Mouse (Mus musculus) adrenal gland, adult 18-20 months (tissue): ENCODE results near the gene Aco1. TPM values are rescaled to one million over a fixed set of nuclear protein-coding genes. Genes with fewer than 3 reads are reported as not detected.
A peak's percentile ranks its signal among the peaks of the same experiment; 100 is the strongest.

Source experiments
- DNase-seq, 2 experiments: peaks; one replicate each; pipeline ENCODE4 v3.0.0; 2021 to 2022; ENCODE audit warnings: low spot score in 2 of 2
- total RNA-seq, 2 experiments: library from RNA; stranded (reverse); gene quantifications; 1 replicate in 1 of 2; 2 replicates in 1 of 2; pipeline ENCODE4 v1.2.3; 2021

Gene Aco1
- total RNA-seq, 2 experiments from 2014 or later = 108 to 132 TPM

- no peak for DNase-seq
Observed at GRCm38 (mm10) chr4:40156582-40157499, 14.0 kb downstream of the Aco1 start.

GRCm38 (mm10) chr4:40157500-40158223 is 14.8 kb downstream of the Aco1 start:
- DNase-seq = no peak

DNA sequence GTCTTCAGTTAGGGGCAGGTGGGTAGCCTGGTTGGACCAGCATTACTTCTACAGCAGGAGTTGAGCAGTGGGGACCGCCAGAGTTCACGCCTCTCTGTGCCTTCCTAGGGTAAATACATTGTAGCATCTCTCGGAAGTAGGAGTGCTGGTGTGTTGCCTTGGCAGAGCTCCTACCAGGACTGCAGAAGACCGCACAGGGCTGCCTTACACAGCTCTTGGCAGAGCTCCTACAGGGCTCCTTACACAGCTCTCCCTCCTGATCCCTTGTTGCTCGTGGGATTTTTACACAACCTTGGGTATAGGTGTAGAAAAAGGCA is 15.3 kb downstream of the Aco1 start:
- DNase-seq = no peak

GRCm38 (mm10) chr4:40160591-40161434 is 17.9 kb downstream of the Aco1 start:
- no peak for DNase-seq

DNA sequence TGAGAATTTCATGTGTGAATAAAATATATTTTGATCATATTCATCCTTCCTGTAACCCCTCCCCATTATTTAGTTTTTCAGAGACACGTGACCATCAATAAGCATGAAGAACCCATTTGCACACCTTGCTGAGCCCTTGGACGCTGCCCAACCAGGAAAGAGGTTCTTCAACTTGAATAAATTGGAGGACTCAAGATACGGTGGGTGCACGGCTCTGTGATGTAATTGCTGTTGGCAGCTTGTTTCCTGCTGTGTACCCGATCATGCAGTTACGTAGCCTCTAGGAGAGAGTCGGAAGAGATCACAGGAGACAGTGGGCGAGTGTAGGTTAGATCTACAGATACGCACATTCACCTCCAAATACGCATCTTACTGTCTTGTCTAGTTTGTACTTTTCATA is 20.8 kb downstream of the Aco1 start:
- no peak for DNase-seq

- DNase-seq = no peak
Observed at GRCm38 (mm10) chr4:40171477-40171876, 28.6 kb downstream of the Aco1 start.

GRCm38 (mm10) chr4:40172336-40172735 is 29.5 kb downstream of the Aco1 start:
- no peak for DNase-seq

DNA sequence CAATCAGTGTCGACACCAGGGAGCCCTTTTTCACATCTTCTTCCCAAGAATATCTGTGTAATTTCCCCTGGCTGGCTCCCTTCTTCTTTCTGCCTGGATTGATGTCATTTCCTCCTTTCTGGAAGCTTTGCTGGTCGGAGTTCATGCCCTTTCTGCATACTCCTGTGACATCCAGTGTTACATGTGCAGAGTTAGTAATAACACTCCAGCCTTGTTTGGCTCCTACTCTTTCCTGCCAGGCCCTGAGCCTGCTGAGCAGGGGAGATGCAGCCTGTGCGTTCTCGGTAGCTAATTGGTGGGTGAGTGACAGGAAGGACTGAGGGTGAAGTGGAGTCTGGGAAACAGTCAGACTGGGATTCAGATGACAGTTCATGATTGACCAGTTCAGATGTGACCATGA is 31.4 kb downstream of the Aco1 start:
- DNase-seq = no peak

GRCm38 (mm10) chr4:40178584-40178983 is 35.7 kb downstream of the Aco1 start:
- DNase-seq = no peak

- DNase-seq = no peak
Observed at GRCm38 (mm10) chr4:40180046-40180445, 37.2 kb downstream of the Aco1 start.

DNA sequence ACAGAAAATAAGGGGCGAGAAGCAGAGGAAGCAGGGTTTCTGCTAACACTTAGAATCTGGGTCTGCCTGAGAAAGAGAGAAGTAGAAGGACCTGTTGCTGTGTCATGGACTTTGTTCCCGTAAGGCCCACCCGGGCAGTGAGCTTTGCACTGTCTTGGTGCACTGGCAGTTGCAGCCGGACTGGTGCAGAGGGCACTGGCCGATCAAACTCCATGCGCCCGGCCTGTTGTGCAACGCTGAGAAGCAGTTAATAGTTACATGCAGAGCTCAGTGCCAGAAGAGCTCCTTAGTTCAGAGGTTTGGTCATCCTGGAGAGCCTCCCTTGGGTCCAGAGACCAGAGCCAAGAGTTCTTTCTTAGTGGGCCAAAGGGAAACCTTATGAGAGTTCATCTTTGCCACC is 38.8 kb downstream of the Aco1 start:
- no peak for DNase-seq

GRCm38 (mm10) chr4:40182651-40183320 is 39.9 kb downstream of the Aco1 start:
- DNase-seq = peak; percentile 68 to 73

DNA sequence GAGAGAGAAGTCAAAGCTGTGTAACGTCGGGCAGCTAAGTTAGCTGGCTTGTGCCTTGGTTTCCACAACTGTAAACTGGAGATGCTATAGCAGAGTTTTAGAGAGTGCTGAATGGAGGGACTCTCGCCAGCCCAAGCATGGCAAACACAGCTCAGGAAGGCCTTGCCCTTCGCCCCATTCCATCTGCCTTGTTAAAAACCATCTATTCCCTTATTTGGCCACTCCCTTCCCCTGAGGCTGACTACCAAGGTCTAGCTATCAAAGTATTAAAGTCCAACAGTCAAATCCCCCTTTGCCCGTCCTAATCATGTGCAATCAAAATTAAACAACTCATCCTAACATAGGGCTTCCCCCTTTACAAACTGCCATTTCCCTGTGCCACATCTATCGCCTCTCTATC is 40.9 kb downstream of the Aco1 start:
- no peak for DNase-seq

- DNase-seq = no peak
Observed at GRCm38 (mm10) chr4:40184470-40184869, 41.6 kb downstream of the Aco1 start.

- no peak for DNase-seq
Observed at GRCm38 (mm10) chr4:40187956-40188355, 45.1 kb downstream of the Aco1 start.

- no peak for DNase-seq
Observed at GRCm38 (mm10) chr4:40192246-40192645, 49.4 kb downstream of the Aco1 start.

DNA sequence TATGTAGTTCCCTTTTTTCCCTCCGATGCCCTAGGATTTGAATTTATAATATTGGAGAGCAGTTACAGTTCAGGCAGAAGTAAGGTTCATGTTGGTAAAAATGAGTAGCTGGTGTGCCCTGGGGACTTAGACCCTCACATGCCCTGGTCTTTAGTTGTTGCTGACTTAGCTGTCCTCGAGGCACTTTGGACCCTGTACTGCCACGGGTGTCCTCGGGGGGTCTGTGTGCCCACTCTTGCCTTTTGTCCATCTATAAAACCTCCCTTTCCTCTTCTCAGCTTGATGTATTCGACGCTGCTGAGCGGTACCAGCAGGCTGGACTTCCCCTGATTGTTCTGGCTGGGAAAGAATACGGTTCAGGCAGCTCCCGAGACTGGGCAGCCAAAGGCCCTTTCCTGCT is 50.6 kb downstream of the Aco1 start:
- DNase-seq = no peak

DNA sequence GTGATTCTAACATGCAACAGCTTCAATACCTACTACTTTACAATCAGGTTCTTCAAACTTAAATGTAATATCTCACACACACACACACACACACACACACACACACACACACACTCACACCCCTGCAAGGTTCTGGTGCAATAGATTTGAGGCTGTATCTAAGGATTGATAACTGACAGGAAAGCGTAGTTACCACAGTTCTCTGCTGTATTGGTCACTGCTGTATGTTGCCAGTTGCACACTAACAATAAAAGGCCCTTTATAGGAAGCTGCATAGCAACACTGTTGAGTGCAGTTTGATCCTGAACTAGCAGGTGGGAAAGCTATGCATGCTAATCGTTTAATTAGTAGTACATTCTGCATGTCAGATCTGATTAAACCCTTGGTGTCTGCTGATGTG is 52.5 kb downstream of the Aco1 start:
- DNase-seq = no peak

- DNase-seq = no peak
Observed at GRCm38 (mm10) chr4:40202205-40202604, 59.3 kb downstream of the Aco1 start.

GRCm38 (mm10) chr4:40204374-40204773 is 61.5 kb downstream of the Aco1 start:
- no peak for DNase-seq
